Comparison of ENCODE assay signal across 8 mouse cellular contexts in genomic region chr1:161035786-161036404, GRCm38 (mm10). TPM values are rescaled to one million over a fixed set of nuclear protein-coding genes. Genes with fewer than 3 reads are reported as not detected.
DNase-seq lines count a peak whose midpoint lies in the region; ATAC-seq and TF ChIP-seq lines count a peak whose summit lies in the region.

No protein-coding gene starts in this region.

- H3K4me1 ChIP-seq in spleen, adult 2 months (ENCODE audit: control insufficient read depth, insufficient read depth, insufficient read length) = peaks cover 6% of the 10 kb centered on the region; the same call in 1 of the 2 replicates
- peaks cover 50% of the 10 kb centered on the region for H3K4me1 ChIP-seq in liver, embryonic 12.5 days
- peaks cover 25% of the 10 kb centered on the region for H3K4me1 ChIP-seq in neural tube, embryonic 14.5 days (ENCODE audit: control insufficient read depth, insufficient read depth, low read length)

- H3K4me2 ChIP-seq in liver, embryonic 12.5 days = peak overlapping the region; percentile 88
- H3K4me2 ChIP-seq in neural tube, embryonic 14.5 days (ENCODE audit: low read depth, low read length) = peak overlapping the region; percentile 89

- no peak for TF ChIP-seq POLR2A in spleen, adult 2 months (IDR thresholded peaks at IDR 0.05; ENCODE audit: low read depth, low read length)

- no peak for DNase-seq in spleen, adult 2 months (ENCODE audit: low read depth in 1 of 2, low spot score in 2 of 2)
- no peak for DNase-seq in spleen, postnatal 4 days (ENCODE audit: low spot score in 2 of 2)
- peak; percentile 42 for DNase-seq in cerebellum, adult 8-10 months
- peak; percentile 8 for DNase-seq in heart, postnatal 4 days
- DNase-seq in urinary bladder, adult 18-20 months (ENCODE audit: low spot score in 2 of 2) = no peak

- ATAC-seq in liver, embryonic 12.5 days = no peak
- no peak for ATAC-seq in neural tube, embryonic 14.5 days (ENCODE audit: low read depth)
- ATAC-seq in megakaryocyte progenitor cell, adult 5-6 weeks (replicated peaks; ENCODE audit: poor library complexity) = no peak

- H3K36me3 ChIP-seq in spleen, adult 2 months (ENCODE audit: control insufficient read depth, insufficient read depth, low read length) = peaks cover 29% of the 10 kb centered on the region
- H3K36me3 ChIP-seq in liver, embryonic 12.5 days = peaks cover 60% of the 10 kb centered on the region
- H3K36me3 ChIP-seq in neural tube, embryonic 14.5 days (ENCODE audit: control insufficient read depth, insufficient read depth, low read length) = peaks cover 48% of the 10 kb centered on the region

- 4% methylated on average over 6 of the region's 6 CpGs for WGBS in spleen, adult 2 months
- WGBS in liver, embryonic 12.5 days (ENCODE audit: insufficient replicate concordance) = 0% methylated on average over 6 of the region's 6 CpGs
- WGBS in neural tube, embryonic 14.5 days = under 1% methylated on average over 6 of the region's 6 CpGs

- peak overlapping the region; percentile 88 for H3K9ac ChIP-seq in liver, embryonic 12.5 days
- peak overlapping the region; percentile 96 for H3K9ac ChIP-seq in neural tube, embryonic 14.5 days (replicated peaks; ENCODE audit: low read depth, low read length)

- no peak for TF ChIP-seq CTCF in spleen, adult 2 months (IDR thresholded peaks at IDR 0.05; ENCODE audit: extremely low read depth, insufficient read depth, insufficient read length, insufficient replicate concordance)

- H3K4me3 ChIP-seq in spleen, adult 2 months (ENCODE audit: extremely low read depth, insufficient read depth, insufficient read length) = peak overlapping the region; percentile 80
- peak overlapping the region; percentile 78 for H3K4me3 ChIP-seq in liver, embryonic 12.5 days
- peak overlapping the region; percentile 82 for H3K4me3 ChIP-seq in neural tube, embryonic 14.5 days (ENCODE audit: low read depth, low read length)

- H3K27me3 ChIP-seq in spleen, adult 2 months (ENCODE audit: control insufficient read depth, insufficient read depth, low read length) = no peaks in the 10 kb centered on the region
- no peaks in the 10 kb centered on the region for H3K27me3 ChIP-seq in liver, embryonic 12.5 days (replicated peaks)
- no peaks in the 10 kb centered on the region for H3K27me3 ChIP-seq in neural tube, embryonic 14.5 days (ENCODE audit: control insufficient read depth, insufficient read depth, low read length)

- no peaks in the 10 kb centered on the region for H3K9me3 ChIP-seq in liver, embryonic 12.5 days (replicated peaks)
- H3K9me3 ChIP-seq in neural tube, embryonic 14.5 days (ENCODE audit: control insufficient read depth, low read length) = no peaks in the 10 kb centered on the region

- H3K27ac ChIP-seq in spleen, adult 2 months (ENCODE audit: insufficient read depth, low read length) = peak overlapping the region; percentile 82
- peak overlapping the region; percentile 96 for H3K27ac ChIP-seq in liver, embryonic 12.5 days
- H3K27ac ChIP-seq in neural tube, embryonic 14.5 days (ENCODE audit: low read depth, low read length) = peak overlapping the region; percentile 90

RNA-seq across cellular contexts. Expression of gene Zbtb37, which starts 1.2 kb away (rescaled TPM):
- 1.9 and 2.4 TPM in 2 replicates for polyA plus RNA-seq in spleen, adult 2 months (2012; rRNA removed)
- total RNA-seq in heart, postnatal 4 days (2021) = 10 to 100 TPM; 17.2 to 18.3 TPM
- polyA plus RNA-seq in liver, embryonic 12.5 days (2016; fragmentation: Nextera tagmentation; extraction: Ambion mirVana) = 2.5 and 3.1 TPM in 2 replicates
- 12.3 and 19.1 TPM in 2 replicates for polyA plus RNA-seq in neural tube, embryonic 14.5 days (2014; fragmentation: Nextera tagmentation; extraction: Ambion mirVana)
- total RNA-seq in megakaryocyte progenitor cell, adult 5-6 weeks (2015) = 4.8 and 7.1 TPM in 2 replicates
- 3.6 and 6.4 TPM in 2 replicates for total RNA-seq in megakaryocyte progenitor cell, adult 5-6 weeks (2017)

RNA-seq across cellular contexts. Expression of gene Dars2, which starts 34.6 kb away (rescaled TPM):
- 5.6 and 6.5 TPM in 2 replicates for polyA plus RNA-seq in spleen, adult 2 months (2012; rRNA removed)
- 10 to 100 TPM; 18.4 to 20.1 TPM for total RNA-seq in heart, postnatal 4 days (2021)
- 50.2 and 51.1 TPM in 2 replicates for polyA plus RNA-seq in liver, embryonic 12.5 days (2016; fragmentation: Nextera tagmentation; extraction: Ambion mirVana)
- polyA plus RNA-seq in neural tube, embryonic 14.5 days (2014; fragmentation: Nextera tagmentation; extraction: Ambion mirVana) = 26.4 and 29.3 TPM in 2 replicates
- total RNA-seq in megakaryocyte progenitor cell, adult 5-6 weeks (2015) = 38.7 and 40.5 TPM in 2 replicates
- 35.8 and 43.6 TPM in 2 replicates for total RNA-seq in megakaryocyte progenitor cell, adult 5-6 weeks (2017)

RNA-seq across cellular contexts. Expression of gene Cenpl, which starts 34.6 kb away (rescaled TPM):
- 1.2 and 1.4 TPM in 2 replicates for polyA plus RNA-seq in spleen, adult 2 months (2012; rRNA removed)
- 10 to 100 TPM in 1 of 2 experiments, 1 to 10 TPM in 1; 8.2 to 10.0 TPM for total RNA-seq in heart, postnatal 4 days (2021)
- polyA plus RNA-seq in liver, embryonic 12.5 days (2016; fragmentation: Nextera tagmentation; extraction: Ambion mirVana) = 34.2 and 36.3 TPM in 2 replicates
- 7.8 and 9.3 TPM in 2 replicates for polyA plus RNA-seq in neural tube, embryonic 14.5 days (2014; fragmentation: Nextera tagmentation; extraction: Ambion mirVana)
- total RNA-seq in megakaryocyte progenitor cell, adult 5-6 weeks (2015) = 38.1 and 41.3 TPM in 2 replicates
- 7.3 and 8.3 TPM in 2 replicates for total RNA-seq in megakaryocyte progenitor cell, adult 5-6 weeks (2017)

RNA-seq across cellular contexts. Expression of gene Serpinc1, which starts 57.5 kb away (rescaled TPM):
- 1.2 TPM in 2 replicates for polyA plus RNA-seq in spleen, adult 2 months (2012; rRNA removed)
- total RNA-seq in heart, postnatal 4 days (2021) = under 1 TPM; 0.65 to 0.71 TPM
- polyA plus RNA-seq in liver, embryonic 12.5 days (2016; fragmentation: Nextera tagmentation; extraction: Ambion mirVana) = 226 and 233 TPM in 2 replicates
- polyA plus RNA-seq in neural tube, embryonic 14.5 days (2014; fragmentation: Nextera tagmentation; extraction: Ambion mirVana) = 2.4 and 3.0 TPM in 2 replicates
- 0.20 and 0.27 TPM in 2 replicates for total RNA-seq in megakaryocyte progenitor cell, adult 5-6 weeks (2015)
- 0.04 and 0.17 TPM in 2 replicates for total RNA-seq in megakaryocyte progenitor cell, adult 5-6 weeks (2017)

Comparison
In these comparisons a context has a peak if more than half of its experiments do, and no peak if none do; other contexts are left out.
1. DNase-seq: peak in cerebellum, adult 8-10 months (single experiment) and heart, postnatal 4 days (single experiment); none in spleen, adult 2 months (0 of 2), spleen, postnatal 4 days (0 of 2) and urinary bladder, adult 18-20 months (0 of 2).
2. Peak in every context shown above with its lines, with median percentiles within 50 percentile points of each other: H3K27ac ChIP-seq and H3K4me3 ChIP-seq.